Mouse (Mus musculus) gastrocnemius, postnatal 25 days (tissue): ENCODE measurements around the gene Prdm15. TPM values are rescaled to one million over a fixed set of nuclear protein-coding genes. Genes with fewer than 3 reads are reported as not detected.
A peak's percentile ranks its signal among the peaks of the same experiment; 100 is the strongest.

Experiments
- DNase-seq: peaks from one replicate; pipeline ENCODE4 v3.0.0; 2022
- total RNA-seq, 2 experiments: library from RNA; stranded (reverse); gene quantifications; 1 replicate in 1 of 2; 2 replicates in 1 of 2; pipeline ENCODE4 v1.2.3; 2021

Gene Prdm15
- total RNA-seq, 2 experiments from 2014 or later: 6.6 to 8.8 TPM

DNA sequence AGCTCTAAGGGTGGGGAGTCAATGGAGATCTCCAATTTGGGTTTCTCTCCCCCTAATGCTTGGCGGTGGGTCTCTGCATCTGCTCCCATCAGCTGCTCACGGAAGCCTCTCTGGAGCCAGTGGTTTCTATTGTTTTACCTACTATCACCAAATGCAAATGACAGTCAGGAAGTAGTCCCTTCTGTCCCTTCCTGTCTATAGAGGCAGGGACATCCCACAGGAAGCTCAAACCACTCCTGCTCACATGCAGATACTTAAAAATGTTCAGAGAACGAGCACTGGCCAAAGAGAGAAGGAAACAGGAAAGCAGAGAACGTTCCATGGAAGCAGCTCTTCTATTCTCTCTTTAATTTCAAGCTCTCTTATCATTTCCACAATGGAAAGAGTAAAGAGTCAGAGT, 32.1 kb downstream of the Prdm15 start:
- no peak for DNase-seq

- no peak for DNase-seq
These were observed 34.2 kb downstream of the Prdm15 start for GRCm38 (mm10) chr16:97817414-97817813.

GRCm38 (mm10) chr16:97815269-97815668, 36.4 kb downstream of the Prdm15 start:
- DNase-seq: no peak

DNA sequence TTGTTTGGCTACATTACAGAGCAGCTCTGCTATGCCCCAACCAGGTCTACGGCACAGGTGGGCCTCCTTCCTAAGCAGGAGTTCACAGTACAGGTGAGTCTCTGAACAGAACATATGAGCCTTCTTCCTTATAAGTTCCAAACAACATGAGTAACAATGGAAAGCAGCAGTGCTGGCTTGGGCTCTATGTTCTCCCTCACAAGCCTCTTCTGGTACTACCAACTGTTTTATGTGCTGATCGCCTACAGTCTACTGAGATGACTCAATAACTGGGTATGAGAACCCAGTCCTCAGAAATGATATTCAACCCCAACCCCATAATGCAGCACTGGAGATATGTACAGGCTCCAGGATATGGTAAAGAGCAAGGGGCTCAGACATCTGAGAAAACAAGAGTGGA, 37.6 kb downstream of the Prdm15 start:
- no peak for DNase-seq

GRCm38 (mm10) chr16:97808881-97809280, 42.8 kb downstream of the Prdm15 start:
- no peak for DNase-seq

DNA sequence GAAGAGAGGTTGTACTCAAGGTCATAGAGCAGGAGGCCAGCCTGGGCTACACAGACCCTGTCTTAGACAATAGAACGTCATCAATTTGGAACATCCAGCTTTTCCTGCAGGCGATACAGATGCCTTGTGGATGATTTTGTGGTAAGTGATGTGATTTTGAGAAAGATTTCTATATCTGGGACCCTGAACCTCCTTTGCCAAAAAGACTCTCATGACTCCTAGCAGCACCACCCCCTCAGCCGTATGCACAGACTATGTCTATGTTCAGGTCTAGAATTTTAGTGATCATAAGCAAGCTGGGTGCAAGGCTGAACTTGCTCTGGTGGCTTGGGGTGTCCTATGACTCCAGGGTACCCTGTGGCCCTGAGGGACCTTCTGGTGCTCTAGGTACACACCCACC, 46.0 kb downstream of the Prdm15 start:
- no peak for DNase-seq

GRCm38 (mm10) chr16:97804680-97805547, 46.7 kb downstream of the Prdm15 start:
- DNase-seq: peak; percentile 47

DNA sequence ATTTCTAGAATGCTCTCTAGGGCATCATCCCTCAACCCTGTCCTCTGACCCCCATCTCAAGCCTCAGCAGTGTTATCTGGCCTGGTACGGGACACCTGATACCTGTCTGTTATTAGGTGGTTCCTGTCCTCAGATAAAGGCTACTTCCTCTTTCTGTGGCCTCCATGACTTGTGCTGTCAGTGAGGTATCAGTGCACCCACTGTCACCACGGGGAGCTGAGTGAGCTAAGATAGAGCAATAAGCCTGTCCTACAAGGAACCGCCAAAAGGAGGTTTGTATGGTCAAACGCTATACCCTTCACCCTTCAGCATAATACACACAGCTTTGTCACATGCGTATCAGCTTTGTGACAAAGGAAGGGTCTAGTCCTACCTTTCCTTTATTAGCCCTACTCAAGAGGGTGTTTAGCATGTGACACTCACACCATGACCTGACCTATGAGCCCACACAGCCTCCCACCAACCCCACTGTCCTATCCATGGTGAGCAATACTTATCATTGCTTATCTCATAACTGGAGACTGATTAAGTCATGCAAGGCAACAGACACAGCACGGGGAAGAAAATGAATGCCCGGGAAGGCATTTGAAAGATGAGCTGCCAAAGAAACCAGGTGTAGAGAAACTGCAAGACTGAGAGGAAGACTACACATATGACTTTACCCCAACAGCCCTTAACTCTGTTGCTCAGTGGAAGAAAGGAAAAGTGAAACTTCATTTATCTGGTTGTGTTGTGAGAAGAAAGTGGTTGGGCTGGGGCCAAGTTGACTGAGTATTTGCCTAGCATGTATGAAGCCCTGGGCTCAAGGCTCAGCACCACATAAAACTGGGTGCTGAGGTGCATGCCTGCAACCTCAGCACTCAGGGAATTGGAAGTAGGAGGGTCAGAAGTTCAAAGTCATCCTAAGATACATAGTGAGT, 53.4 kb downstream of the Prdm15 start:
- no peak for DNase-seq

- DNase-seq: no peak
These were observed 54.4 kb downstream of the Prdm15 start for GRCm38 (mm10) chr16:97797212-97797611.

- no peak for DNase-seq
These were observed 57.4 kb downstream of the Prdm15 start for GRCm38 (mm10) chr16:97794256-97794655.

- DNase-seq: no peak
These were observed 68.6 kb downstream of the Prdm15 start for GRCm38 (mm10) chr16:97783057-97783456.

GRCm38 (mm10) chr16:97778353-97779025, 73.2 kb downstream of the Prdm15 start:
- DNase-seq: peak; percentile 62

DNA sequence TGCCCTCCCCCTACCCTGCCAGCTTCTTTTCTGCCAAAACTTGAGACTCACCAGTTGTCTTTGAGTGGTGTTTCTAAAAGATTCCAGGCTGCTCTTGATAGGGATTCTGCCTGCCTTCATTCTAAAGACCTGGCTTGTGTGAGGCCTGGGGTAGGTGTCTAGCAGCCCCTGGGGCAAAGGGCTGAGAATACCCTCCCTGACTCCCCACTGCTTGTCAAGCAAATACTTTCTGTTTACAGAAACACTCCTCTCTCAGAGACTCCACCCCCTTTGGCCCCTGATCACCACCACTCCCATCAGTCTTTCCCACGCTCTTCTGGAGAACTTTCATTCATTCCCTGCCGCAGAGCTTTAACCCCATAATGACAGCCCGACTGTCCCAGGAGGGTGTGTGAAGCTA, 85.1 kb downstream of the Prdm15 start:
- DNase-seq: no peak

DNA sequence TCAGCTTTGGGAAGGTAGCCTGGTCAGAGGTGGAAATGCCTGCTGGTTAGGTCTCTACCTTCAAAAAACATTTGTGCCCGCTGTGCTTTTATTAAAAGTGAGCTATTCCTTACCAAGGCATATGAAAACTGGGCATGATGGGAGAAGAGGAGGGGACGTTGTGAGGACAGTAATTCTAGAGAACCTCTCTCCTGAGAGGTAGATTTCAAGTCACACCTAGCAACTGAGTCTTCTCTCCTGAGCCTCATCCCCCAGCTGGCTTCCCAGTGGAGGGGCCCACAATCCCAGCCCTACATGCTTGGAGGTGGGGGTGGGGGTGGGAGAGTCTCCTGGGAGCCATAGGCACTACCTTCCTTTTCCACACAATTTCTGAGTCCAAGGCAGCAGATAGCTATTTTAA, 87.0 kb downstream of the Prdm15 start:
- DNase-seq: no peak

DNA sequence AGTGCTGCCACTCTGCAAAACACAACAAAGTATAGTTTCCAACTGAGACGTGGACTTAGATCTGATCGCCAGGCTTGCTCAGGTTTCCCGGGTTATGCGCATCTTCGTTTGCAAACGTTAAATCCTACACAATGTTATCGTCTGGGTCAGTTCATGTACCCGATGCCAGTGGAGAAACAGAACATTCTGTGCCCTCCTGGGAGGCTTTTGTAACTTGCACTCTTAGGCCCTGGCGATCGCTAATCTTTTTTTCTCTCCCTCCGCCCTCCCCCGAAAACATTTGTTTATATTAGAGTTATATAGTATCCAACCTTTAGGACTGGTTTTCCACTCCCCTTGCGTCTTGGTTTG, 87.7 kb downstream of the Prdm15 start:
- no peak for DNase-seq

GRCm38 (mm10) chr16:97763061-97763989, 88.3 kb downstream of the Prdm15 start, which contains the start of gene Ripk4:
Gene Ripk4, minus strand, starts transcription at chr16:97763787.
- DNase-seq: no peak

DNA sequence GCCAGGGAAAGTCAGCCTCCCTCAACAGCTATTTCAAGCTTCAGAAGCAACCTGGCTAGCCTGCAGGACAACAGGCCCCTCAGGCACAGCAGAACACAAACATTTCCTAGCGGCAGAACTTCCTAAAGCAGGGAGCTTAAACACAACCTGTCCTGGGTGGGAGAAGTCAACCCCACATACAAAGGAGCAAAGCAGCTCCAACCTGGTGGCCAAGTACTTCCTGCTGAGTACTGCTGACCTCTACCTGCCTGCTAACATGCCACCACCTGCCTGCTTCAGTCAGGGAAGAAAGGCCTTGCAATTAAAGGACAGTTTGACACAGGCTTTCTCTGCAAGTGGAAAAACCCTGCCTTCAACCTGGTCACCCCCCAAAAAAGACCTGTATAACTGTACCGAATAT, 89.9 kb downstream of the Prdm15 start:
- no peak for DNase-seq

GRCm38 (mm10) chr16:97759681-97760080, 92.0 kb downstream of the Prdm15 start:
- DNase-seq: no peak

DNA sequence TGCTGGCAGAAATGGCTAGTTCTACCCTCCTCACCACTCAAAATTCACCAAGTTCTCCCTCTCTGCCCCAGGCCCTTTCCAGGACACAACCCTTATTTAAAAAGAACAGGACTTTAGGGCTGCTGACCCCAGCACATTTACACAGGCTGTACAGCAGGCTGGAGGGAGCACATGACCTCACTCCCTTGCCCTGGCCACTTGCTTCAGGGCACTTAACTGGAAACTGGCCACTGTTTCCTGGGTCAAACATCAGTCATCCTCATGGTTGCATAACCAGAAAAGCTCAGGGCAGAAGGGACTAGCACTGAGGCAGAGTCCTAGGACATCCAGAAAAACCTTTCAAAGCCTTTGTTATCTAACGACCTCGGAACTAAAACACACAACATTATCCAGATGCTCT, 93.4 kb downstream of the Prdm15 start:
- DNase-seq: no peak

DNA sequence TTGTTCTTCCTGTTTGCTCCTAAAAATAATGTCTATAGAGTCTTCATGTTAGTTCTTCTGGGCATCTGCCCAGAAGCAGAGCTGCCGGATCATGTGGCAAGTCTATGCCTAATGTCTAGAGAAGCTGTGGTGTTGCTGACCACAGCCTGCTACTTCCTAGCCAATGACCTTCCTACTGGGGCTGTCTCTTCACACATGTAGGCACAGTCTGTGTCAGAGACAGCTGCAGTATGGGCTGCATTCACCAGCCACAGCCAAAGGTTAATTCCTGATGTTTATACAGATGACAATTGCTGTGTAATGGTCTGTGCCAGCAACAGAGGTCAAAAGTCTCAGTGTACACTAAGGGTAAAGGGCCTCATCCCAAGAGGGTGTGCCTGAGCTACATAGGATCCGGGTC, 95.2 kb downstream of the Prdm15 start:
- no peak for DNase-seq

- no peak for DNase-seq
These were observed 99.2 kb downstream of the Prdm15 start for GRCm38 (mm10) chr16:97752316-97752941.
